Mouse (Mus musculus) small intestine, adult 2 months (tissue): Measurements from ENCODE around the gene Proser3.

Experiments used
- CTCF ChIP-seq: fragments of 200-500 bp; IDR thresholded peaks from 2 replicates; pipeline ENCODE4 v1.5.1; 2012; ENCODE audit warnings: low read depth, mild to moderate bottlenecking, control low read depth, inconsistent platforms, low read length, moderate library complexity, mixed read lengths; ENCODE audit not compliant: insufficient replicate concordance, insufficient read length; ENCODE audit errors: extremely low read depth
- POLR2A ChIP-seq: fragments of 200-500 bp; IDR thresholded peaks from 2 replicates; pipeline ENCODE4 v1.6.1; 2012; ENCODE audit warnings: low read depth, mild to moderate bottlenecking, control low read depth, inconsistent platforms, low read length, moderate library complexity

DNA sequence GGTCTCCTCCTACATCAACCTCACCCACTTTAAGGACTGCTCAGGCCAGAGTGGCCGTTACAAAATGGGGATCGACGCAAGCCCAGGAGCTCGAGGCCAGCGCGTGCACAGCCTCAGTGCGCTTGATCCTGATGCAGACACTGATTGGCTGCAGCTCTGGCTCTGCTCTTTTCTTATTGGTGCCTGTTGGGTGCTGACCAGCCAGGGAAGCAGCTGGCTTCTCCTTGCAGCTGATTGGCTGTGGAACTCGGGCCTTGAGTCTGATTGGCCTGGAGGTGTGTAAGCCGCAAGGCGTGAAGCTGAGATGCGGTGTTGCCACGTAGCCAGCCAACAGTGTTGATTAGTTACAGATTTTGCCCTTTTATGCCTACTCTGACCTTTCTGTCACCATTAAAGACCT lies 46.7 kb upstream of the Proser3 start, which contains the start of gene Zbtb32:
- no peak for TF ChIP-seq CTCF
- no peak for TF ChIP-seq POLR2A
